Mouse (Mus musculus): Measurements from ENCODE around the gene P4htm. TPM values are rescaled to one million over a fixed set of nuclear protein-coding genes. Genes with fewer than 3 reads are reported as not detected.
A peak's percentile ranks its signal among the peaks of the same experiment; 100 is the strongest.

P4htm gene
- polyA plus RNA-seq, 2 experiments from 2014 or later = 7.8 to 15.5 TPM

DNA sequence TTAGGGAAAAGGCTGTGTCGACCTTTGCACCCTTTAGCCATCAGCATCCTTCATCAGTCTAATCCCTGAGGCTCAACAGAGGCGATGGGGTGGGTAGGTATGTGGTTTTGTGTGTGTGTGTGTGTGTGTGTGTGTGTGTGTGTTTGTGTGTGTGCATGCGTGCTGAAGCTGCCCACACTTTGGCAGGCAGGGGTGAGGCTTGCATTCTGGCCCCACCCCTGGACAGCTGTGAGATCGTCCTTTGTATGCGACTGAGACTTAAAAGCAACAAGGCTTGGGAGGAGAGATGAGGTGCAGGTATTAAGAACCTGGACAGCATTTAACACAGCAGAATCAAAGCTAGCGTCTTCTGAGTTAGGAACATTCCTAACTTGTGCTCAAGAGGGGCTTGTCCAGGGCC is 20.4 kb downstream of the P4htm start:
- ATAC-seq = no peak

DNA sequence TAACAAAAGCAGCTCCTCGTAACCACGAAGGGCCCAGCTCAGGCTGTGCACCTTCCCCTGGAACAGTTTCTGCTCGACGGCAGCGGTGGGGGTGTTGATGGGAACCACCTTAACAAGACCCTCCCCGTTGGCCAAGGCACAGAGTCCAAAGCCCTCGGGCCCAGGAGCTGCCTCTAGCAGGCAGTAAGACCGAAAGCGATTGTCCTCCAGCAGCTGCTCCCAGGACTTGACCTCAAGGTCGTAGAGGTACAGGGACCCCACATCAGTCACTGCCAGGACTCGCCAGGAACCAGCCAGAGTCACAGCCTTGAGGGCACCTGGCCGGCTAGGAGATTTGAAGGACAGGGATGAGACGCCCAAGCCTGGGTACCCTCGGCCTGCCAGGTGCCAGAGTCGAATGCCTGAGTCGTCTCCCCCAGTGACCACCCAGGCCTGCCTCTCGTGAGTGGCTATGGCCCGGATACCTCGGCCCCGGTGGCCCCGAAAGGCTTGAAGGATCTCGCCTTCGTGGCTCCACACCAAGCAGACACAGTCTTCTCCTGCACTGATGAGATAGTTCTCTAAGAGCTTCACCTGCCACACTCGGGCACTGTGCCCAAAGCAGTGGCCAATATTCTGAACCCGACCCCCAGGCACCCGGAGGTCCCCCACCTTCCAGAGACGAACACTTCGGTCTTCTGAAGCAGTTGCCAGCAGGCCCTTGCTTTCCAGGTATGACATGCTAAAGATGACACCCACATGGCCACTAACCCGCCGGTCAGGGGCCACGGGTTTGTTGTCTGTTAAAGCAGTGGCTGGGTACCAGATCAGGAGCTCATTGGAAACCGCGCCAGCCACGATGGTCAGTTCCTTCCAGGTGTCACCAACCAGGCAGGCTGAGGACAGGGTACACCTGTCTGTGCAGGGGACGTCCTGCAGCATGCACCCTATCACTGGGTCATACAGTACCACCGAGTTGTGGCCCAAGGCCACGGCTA is 21.9 kb downstream of the P4htm start:
- ATAC-seq = no peak

DNA sequence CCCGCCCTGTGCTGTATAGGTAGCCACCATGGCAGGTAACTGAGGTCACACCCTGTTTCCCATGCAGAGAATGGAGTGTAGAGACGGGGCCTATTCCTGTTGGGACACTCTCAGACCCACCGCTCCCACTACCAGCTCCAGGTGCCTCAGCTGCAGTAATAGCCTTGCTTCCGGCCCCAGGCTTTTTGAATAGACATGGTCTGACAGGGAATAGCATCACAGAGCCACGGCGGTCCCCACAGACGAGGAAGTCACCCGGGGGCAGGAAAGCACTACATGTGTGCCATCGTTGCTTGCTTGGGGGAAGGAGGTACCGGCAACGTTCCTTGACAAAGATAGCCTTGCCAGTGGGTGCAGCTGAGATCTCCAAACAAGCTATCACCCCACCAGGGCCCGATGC is 22.5 kb downstream of the P4htm start:
- ATAC-seq = no peak

DNA sequence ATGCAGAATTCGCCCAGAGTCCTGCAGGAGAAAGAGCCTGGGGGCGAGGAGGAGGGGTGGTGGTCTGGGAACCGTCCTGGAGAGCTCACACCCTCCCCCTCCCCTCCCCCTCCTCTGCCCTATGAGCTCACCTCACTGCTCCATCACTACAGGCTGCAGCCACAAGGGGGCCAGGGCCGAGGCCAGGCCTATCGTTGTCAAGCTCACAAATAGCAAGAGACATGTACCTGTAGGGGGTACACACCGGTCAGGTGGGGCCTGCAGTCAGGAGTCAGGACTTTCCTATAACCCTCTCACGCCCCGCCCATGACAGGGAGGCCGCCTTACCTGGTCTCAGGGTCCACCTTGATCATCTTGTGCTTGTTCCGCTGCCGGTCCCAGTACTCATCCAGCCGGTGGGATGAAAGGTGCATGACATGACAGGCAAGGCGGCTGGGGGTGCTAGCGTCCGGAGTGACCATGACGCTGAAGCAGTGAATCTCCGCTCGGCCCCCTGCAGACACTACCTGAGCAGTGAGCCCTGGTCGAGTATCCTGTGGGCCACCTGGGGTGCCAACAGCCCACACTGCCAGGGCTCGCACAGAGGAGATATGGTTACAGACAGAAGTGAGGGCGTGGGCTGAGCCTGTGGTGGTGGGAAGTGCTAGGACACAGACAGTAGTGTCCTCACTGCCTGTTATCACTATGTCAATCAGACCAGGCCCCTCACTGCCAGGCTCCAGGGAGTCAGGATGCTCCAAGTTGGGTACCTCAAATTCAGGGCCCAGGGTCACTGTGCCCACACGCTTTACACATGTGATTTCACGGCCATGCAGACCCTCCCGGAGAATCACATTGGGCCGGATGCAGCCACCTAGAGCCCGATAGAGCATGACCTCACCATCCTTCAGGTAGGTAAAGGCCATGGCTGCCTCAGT is 23.4 kb downstream of the P4htm start:
- ATAC-seq = no peak

DNA sequence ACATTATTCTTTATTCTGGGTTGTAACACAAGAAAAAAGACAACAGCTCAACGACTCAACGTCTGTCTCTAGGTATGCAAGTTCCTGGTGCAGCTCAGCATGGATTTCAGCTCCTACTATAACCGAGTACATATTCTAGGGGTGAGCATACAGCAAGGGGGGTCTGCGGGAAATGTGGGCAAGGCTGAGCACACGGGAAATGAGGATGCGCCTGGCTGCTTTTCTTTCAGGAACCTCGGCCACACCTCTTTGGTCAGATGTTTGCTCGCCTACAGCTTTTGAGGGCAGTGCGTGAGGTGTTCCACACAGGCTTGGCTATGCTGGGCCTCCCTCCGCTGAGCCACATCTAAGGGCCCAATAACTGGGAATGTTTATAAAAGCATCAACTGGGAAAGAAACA is 25.1 kb downstream of the P4htm start:
- no peak for ATAC-seq

DNA sequence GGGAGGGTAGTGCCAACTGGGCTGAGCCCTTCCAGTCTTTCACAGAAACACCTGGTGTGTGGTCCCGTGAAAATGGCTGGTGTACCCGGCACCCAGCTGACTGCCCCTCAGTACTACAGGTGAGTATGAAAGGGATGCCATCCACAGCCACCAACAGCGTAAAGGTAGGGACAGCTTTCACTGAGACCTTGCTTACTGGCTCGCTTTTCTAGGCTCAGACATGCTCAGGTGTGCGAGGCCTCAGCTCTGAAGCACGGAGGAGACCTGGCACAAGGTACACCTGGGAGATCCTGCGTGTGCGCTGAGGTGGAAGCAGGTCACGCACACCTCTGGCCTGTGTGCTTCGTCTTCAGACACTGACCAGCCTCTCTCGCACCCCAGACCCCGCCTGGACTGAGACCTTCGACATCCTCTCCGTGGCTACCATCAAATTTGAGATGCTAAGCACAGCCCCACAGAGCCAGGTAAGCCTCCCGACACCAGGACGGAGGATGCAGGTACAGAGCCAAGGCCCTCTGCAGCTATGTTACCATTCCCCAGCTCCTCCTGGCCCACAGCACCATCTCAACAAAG is 26.0 kb downstream of the P4htm start:
- no peak for ATAC-seq

DNA sequence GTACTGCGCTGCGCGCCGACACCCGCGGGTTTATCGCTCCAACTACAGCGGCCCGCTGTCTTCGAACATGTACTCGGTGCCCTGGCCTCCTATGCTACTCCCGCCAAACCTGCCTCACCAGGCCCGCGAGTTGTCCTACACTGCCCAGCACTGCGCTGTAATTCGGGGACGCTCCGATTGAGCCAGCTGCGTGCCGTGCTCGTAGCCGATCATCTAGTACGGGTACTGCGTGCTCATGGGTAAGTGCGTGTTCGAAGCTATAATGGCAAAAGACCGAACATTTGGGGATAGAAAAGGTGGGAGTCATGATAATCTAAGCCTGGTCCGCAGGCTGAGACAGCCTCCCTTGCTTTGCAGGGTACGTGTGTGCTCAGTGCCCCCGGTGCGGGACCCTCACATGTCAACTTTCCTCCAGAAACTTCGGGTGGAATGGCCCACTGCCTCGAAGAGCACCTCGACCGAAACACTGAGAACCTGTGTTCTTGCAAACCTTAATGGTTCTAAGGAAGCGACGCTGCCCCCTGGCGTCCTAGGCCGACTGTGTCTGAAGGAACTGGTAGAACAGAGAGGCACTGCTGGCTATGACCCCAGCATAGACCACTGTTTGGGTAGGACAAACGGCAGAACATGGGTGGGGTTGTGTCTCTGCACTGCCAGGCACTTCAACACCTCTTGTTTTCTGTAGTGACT is 27.1 kb downstream of the P4htm start:
- no peak for ATAC-seq

DNA sequence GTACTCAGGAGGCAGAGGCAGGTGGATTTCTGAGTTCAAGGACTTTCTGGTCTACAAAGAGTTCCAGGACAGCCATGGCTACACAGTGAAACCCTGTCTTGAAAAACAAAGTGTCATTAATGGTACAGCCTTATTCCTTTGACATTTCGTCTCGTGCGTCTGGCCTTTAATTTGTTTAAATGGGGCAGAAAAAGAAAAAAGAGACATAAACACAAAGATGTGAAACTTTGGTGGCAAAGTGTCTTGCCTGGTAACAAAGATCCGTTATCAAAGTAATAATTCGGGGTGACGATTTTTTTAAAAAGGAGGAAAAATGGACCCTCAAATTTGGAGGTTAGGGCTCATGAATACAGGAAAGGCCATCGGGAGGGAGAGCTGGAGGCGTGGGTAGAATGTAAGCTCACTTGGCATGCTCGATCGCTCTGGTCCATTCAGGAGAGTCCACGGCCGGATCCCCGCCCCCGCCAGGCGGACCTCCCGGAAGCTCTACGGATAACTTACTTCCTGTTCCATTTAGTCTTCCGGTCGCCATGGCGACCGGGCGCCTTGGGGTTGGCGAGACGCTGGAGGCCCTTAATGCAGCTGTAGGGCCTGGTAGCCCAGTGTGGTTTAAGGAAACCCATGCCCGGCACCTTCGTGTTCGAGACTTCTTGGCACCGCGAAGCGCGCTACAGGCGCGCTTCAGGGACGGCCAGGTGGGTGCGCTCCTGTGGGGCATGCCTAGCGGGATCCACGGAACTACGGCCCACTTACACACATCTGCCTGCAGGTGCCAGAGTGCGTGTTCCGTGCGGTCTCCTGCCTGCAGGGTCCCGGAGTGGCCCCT is 27.9 kb downstream of the P4htm start, which contains the start of gene Dalrd3:
Gene Dalrd3, plus strand, starts transcription at position 506 of the 826 bp plus-strand sequence.
- peak; percentile 63 for ATAC-seq

DNA sequence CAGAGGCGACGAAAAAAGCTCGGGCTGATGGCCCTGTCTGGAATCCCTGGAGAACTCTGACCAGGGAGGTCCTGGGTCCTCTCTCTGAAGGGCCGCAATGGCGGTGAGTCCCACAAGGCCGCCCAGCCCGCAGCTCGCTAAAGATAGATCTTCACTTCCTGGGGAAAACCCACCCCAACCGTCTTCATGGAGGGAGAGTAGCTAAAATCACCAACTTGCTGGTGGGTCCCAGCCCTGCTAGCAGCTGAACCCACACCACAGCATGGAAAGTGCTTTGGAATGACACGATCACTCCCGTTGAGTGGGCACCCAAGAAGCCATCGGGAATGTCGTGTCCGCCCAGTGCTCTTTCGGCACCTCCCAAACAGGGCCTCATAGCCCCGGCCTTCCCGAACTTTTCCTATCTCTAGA is 29.0 kb downstream of the P4htm start:
- no peak for ATAC-seq

DNA sequence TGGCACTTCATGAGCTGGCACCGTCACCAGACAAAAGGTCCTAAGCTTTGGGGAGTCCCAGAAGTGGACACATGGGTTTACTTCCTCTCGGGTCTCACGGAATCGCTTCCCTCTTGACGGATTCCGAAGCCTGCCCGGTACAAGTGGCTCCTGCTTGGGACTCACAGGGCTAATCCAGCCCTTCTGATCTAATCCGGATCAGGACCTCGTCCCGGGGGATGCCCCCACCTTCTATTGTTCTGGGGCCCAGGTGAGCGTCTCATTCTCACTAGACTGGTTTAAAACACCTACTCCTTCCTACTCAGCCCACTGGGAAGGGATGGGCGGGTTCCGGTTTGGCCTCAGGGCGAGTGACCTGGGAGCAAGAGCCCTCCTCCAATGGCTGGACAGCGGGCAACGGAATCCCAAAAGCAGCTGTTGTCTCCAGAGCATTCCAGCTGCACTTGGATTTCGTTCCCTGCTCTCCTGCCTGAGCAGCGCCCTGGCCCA is 29.5 kb downstream of the P4htm start:
- no peak for ATAC-seq

DNA sequence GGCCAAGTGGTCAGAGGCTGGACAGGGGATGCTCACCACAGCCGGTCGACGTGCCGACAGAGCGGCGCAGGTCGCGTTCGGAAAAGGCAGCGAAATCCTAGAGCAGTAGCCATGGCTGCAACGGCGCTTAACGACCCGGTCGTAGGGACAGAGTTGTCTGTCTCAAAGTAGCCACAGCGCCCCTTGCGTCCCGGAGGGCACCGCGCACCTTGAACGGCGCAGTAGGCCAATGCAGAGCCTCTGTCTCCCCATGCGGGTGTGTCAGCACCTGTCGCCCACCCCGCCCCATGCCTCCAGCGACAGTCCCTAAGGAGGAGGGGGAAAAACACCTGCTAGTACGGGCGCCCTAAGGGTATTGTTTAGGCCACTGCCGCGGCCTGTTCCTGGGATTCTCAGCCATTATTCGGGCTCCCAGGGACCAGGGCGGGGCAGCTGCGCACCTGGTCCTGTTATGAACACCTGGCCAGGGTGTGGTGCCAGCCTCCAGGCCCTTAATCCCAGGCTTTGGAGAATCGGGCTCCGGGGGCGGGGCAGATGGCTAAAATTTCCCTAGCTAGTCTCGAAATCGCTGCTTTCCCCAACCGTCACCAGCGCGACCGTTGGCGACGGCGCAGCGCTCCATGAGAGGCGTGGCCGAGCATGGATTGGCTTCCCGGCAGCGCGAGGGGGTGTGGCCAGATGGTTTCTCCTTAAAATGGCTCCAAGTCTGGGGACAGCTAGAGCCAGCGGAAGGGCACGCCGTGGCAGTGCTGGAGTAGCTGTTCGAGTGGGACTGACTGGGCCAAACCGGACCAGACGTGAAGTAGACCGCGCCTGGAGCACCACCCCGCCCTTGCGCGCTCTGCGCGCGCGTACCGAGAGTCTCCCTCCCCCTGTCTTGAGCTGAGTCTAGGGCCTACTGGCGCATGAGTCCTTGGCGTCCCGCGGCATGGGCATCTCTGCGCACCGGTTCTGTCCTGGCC is 30.4 kb downstream of the P4htm start, which contains the start of gene Ndufaf3:
Gene Ndufaf3, minus strand, starts transcription at position 620 of the 962 bp plus-strand sequence.
- peak; percentile 81 for ATAC-seq

DNA sequence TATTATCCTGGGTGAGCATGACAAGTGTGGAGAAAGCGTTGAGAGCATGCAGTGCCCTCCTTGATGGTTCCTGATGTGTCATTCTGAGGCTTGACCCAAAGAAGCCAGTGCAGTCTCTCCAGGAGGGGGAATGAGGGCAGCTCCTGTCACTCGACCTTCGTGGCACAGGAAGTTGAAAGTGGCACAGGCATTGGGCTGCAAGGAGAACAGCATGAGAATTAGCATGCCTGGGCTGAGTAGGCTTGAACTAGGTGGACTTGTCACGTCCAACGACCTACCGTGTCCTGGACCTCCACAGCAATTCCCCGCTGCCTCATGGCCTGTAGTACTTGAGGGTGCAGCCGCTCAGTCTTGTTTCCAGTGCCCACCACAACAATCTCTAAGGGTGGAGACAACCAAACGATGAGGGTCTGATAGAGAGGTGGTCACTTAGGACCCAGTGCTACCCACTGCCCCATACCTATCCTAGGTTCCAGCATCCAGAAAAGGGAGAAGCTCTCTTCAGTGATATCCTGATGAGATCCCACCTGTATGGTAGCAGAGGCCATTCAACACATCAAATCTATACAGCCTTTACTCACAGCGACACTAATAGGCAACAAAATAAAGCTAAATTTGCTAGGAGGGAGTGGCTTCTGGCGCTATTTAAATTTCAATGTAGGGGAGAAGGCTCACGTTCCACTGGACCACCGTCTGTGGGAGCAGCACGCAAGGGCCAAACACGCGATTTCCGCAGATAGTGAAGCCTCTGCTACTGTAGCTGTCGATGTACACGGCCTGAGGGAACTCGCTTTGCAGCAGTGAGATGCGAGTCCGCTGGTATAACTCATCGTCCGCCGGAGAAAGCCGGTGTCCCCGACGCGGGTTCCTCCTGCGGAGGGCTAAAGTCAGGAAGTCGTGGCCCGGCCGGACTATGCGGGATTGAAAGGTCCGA is 31.3 kb downstream of the P4htm start:
- no peak for ATAC-seq

DNA sequence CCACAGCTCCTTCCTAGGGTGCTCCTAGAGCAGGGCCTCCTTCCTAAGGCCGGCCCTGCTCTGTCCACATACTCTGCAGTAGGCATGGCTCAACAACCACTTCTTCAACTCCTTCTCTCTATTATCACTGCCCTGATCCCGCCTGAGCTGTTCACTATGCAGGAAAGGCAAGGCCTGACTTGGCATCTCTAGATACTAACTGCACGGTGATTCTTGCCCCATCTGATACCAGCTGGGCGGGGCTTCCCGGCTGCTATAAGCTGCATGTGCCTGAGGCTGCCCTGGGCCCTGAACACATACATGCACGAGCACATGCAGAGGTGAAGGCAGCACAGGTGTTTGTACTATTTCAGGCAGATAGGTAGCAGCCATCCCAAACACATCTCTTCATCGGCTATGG is 33.3 kb downstream of the P4htm start:
- no peak for ATAC-seq

DNA sequence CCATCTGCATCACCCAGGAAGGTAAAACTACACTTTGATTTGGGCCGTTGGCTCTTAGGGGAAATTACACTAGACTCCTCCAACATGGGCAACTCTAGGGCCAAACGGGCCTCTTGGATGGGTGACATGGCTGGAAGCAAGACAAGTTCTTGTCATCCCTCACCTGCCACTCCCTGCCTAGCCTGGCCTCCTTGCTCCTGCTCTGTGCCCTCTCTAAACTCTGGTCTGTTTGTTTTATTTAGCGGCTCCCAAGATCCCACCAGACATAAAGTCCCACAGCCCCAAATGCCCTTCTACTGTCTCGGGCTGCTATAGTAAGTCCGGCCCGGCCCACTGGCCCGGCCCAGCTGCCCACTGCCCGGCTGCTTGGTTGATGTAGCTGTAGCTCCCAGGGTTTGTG is 33.8 kb downstream of the P4htm start:
- no peak for ATAC-seq

DNA sequence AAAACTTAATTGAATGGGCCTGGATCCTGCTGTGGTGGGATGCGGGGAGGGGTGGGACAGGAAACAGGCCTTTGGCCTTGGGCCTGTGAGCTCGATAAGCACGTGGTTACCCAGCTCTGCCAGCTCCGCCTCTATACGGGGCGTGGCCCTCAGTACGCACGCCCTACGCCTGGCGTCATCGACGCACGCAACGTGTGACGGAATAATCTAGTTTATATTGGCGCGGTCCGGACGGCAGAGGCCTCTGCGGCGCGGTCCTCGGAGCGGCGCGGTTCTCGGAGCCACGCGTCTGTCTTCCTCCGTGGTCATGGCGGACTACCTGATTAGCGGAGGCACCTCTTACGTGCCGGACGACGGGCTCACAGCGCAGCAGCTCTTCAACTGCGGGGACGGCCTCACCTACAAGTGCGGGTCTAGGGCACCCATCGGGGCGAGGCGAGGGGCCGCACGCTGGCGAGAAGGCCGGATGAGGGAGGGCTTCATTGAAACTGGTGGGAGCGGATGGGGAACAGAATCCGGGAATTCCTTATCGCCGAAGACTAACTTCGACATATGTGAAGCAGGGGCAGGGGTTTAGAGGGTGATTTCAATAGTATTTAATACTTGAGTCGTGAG is 37.1 kb downstream of the P4htm start, which contains the start of gene Impdh2:
Gene Impdh2, plus strand, starts transcription at position 60 of the 615 bp plus-strand sequence.
- peak; percentile 99 for ATAC-seq

DNA sequence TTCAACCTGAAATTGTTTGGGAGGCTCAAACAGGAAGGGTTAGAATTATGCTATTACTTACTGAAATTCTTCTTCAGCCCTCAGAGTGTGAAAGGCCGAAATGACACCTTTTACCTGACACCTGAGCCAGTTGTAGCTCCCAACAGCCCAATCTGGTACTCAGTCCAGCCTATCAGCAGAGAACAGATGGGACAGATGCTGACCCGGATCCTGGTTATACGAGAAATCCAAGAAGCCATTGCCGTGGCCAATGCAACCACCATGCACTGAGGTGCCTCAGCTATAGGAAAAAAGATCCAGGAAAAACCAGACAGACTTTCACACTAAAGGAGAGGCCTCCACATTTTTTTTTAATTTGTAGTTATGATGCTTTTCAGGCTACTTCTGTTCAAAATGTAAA is 38.3 kb downstream of the P4htm start:
- ATAC-seq = no peak

DNA sequence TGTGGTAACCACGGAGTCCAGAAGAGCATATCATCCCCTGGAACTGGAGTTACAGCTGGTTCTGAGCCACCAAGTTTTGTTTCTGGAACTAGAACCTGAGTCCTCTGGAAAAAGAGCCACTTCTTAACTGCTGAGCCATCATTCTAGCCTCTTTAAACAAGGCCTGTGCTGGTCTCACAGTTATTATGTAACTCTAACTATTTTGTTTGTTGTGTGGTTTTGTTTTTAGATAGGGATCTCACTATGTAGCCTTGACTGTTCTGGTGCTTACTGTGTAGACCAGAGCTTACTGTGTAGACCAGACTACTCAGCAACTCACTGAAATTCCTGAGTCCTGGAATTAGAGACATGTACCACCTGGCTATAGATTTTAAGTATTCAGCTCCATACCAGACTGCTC is 50.6 kb downstream of the P4htm start:
- ATAC-seq = no peak

DNA sequence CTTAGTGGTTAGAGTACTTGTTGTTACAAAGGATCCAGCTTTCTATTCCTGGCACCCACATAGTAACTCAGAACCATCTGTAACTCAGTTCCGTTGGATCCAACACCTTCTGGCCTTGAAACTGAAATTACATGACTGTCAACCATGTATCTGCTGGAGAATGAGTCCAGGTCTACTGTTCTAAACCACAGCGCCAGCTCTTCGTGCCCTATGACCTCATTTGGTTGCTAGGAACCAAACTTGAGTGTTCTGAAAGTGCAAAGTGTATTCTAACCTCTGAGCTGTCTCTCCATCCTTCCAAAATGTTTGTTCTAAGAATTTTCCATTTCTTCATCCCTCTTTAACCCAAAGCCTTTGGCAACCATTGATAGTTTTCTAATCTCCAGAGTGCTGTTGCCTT is 51.5 kb downstream of the P4htm start:
- ATAC-seq = no peak
